Mouse (Mus musculus): Measurements from ENCODE around the gene Ccl27a. TPM values are rescaled to one million over a fixed set of nuclear protein-coding genes. Genes with fewer than 3 reads are reported as not detected.

The Ccl27a gene
- polyA plus RNA-seq, 1 experiment from 2014 or later = 36.3 TPM

GRCm38 (mm10) chr4:41757321-41757720 lies 16.7 kb downstream of the Ccl27a start:
- H3K36me3 ChIP-seq (ENCODE audit: insufficient read depth, low read length) = no peaks in the 10 kb centered on the region
- H3K9me3 ChIP-seq (ENCODE audit: low read length) = no peaks in the 10 kb centered on the region
- WGBS = 90% methylated on average over 13 of the region's 13 CpGs
- no peak overlapping the region for H3K4me3 ChIP-seq (ENCODE audit: low read length)
- H3K27ac ChIP-seq (ENCODE audit: low read length) = no peak overlapping the region
- H3K27me3 ChIP-seq (ENCODE audit: insufficient read depth, low read length) = no peaks in the 10 kb centered on the region
- no peak for ATAC-seq (ENCODE audit: low FRiP score, low TSS enrichment)
- H3K9ac ChIP-seq (replicated peaks; ENCODE audit: low read length) = no peak overlapping the region
- peaks cover 43% of the 10 kb centered on the region for H3K4me1 ChIP-seq (ENCODE audit: insufficient read depth, low read length)
- H3K4me2 ChIP-seq (replicated peaks; ENCODE audit: low read depth, low read length) = no peak overlapping the region

DNA sequence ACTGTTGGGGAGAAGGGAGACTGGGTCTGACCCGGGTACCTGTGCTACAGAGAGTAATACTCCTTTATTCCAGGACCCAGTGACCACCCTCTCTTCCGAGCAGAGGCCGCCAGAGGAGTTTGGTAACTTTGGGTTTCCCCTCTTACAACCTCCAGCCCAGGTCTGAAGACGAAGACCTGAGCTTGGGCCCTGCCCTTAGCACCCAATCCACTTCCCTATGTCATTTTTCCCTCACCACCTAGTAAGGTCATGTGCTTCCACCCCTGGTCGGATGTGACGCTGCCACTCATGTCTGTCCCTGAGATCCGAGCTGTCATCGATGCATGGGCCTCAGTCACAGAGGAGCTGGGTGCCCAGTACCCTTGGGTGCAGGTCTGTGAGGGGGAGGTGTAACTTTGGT lies 17.6 kb downstream of the Ccl27a start:
- H3K36me3 ChIP-seq (ENCODE audit: insufficient read depth, low read length) = no peaks in the 10 kb centered on the region
- H3K27me3 ChIP-seq (ENCODE audit: insufficient read depth, low read length) = no peaks in the 10 kb centered on the region
- H3K27ac ChIP-seq (ENCODE audit: low read length) = no peak overlapping the region
- peaks cover 35% of the 10 kb centered on the region for H3K4me1 ChIP-seq (ENCODE audit: insufficient read depth, low read length)
- ATAC-seq (ENCODE audit: low FRiP score, low TSS enrichment) = no peak
- H3K4me2 ChIP-seq (replicated peaks; ENCODE audit: low read depth, low read length) = peak overlapping the region; percentile 84
- 76% methylated on average over 8 of the region's 8 CpGs for WGBS
- H3K9me3 ChIP-seq (ENCODE audit: low read length) = no peaks in the 10 kb centered on the region
- H3K4me3 ChIP-seq (ENCODE audit: low read length) = peak overlapping the region; percentile 62
- H3K9ac ChIP-seq (replicated peaks; ENCODE audit: low read length) = peak overlapping the region; percentile 82

- ATAC-seq (ENCODE audit: low FRiP score, low TSS enrichment) = peak; percentile 69
- H3K27ac ChIP-seq (ENCODE audit: low read length) = peak within 1 kb of the TSS; percentile 89
- H3K4me3 ChIP-seq (ENCODE audit: low read length) = peak within 1 kb of the TSS; percentile 62
- no peaks in the 10 kb centered on the region for H3K9me3 ChIP-seq (ENCODE audit: low read length)
- peak within 1 kb of the TSS; percentile 82 for H3K9ac ChIP-seq (replicated peaks; ENCODE audit: low read length)
- under 1% methylated on average over 57 of the region's 57 CpGs for WGBS
- no peaks in the 10 kb centered on the region for H3K36me3 ChIP-seq (ENCODE audit: insufficient read depth, low read length)
- peak within 1 kb of the TSS; percentile 84 for H3K4me2 ChIP-seq (replicated peaks; ENCODE audit: low read depth, low read length)
- peaks cover 27% of the 10 kb centered on the region for H3K4me1 ChIP-seq (ENCODE audit: insufficient read depth, low read length)
- no peaks in the 10 kb centered on the region for H3K27me3 ChIP-seq (ENCODE audit: insufficient read depth, low read length)
Measured at GRCm38 (mm10) chr4:41755338-41756305, 18.4 kb downstream of the Ccl27a start, which contains the start of gene Sigmar1. TSS of gene Sigmar1 (minus strand) at chr4:41756157.

GRCm38 (mm10) chr4:41754797-41755337 lies 19.2 kb downstream of the Ccl27a start, which contains the start of gene Galt:
TSS of gene Galt (plus strand) at chr4:41755228.
- Histone ChIP-seq H3K36me3 (ENCODE audit: insufficient read depth, low read length) (no peaks in the 10 kb centered on the region), H3K4me1 (ENCODE audit: insufficient read depth, low read length) (peaks cover 22% of the 10 kb centered on the region), H3K27ac (ENCODE audit: low read length) (peak within 1 kb of the TSS; percentile 89), H3K4me3 (ENCODE audit: low read length) (peak within 1 kb of the TSS; percentile 62), H3K4me2 (replicated peaks; ENCODE audit: low read depth, low read length) (peak within 1 kb of the TSS; percentile 84), H3K9ac (replicated peaks; ENCODE audit: low read length) (peak within 1 kb of the TSS; percentile 82), H3K9me3 (ENCODE audit: low read length) (no peaks in the 10 kb centered on the region), H3K27me3 (ENCODE audit: insufficient read depth, low read length) (no peaks in the 10 kb centered on the region)
- ATAC-seq (ENCODE audit: low FRiP score, low TSS enrichment) = peak; percentile 58
- 13% methylated on average over 14 of the region's 14 CpGs for WGBS

- WGBS = 83% methylated on average over 1 of the region's 1 CpGs
- ATAC-seq (ENCODE audit: low FRiP score, low TSS enrichment) = no peak
- Histone ChIP-seq H3K27me3 (ENCODE audit: insufficient read depth, low read length) (no peaks in the 10 kb centered on the region), H3K4me2 (replicated peaks; ENCODE audit: low read depth, low read length) (no peak overlapping the region), H3K4me1 (ENCODE audit: insufficient read depth, low read length) (peaks cover 5% of the 10 kb centered on the region), H3K36me3 (ENCODE audit: insufficient read depth, low read length) (peaks cover 4% of the 10 kb centered on the region; the same call in 1 of the 2 replicates), H3K9me3 (ENCODE audit: low read length) (peaks cover 14% of the 10 kb centered on the region), H3K27ac (ENCODE audit: low read length) (no peak overlapping the region), H3K9ac (replicated peaks; ENCODE audit: low read length) (no peak overlapping the region), H3K4me3 (ENCODE audit: low read length) (no peak overlapping the region)
Measured at GRCm38 (mm10) chr4:41745021-41745420, 29.0 kb downstream of the Ccl27a start.

DNA sequence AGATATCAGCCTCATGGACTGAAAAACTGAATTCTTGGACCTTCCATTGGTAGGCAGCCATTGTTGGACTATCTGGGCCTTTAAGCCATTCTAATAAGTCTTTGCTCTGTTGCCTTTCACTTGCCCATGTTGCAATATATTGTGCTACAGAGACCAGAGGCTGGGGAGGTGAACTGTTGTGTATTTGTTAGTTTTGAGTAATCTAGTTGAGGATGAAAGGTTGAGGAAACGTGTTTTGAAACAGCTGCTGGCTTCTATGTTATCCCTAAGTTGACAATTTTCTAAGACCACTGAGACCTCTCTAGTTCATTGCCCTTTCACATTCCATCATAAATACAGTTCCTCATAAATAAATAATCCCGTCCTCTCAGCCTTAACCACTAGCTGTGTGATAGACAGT lies 29.9 kb downstream of the Ccl27a start:
- 59% methylated on average over 2 of the region's 2 CpGs for WGBS
- Histone ChIP-seq H3K4me1 (ENCODE audit: insufficient read depth, low read length) (peaks cover 12% of the 10 kb centered on the region), H3K9me3 (ENCODE audit: low read length) (peaks cover 14% of the 10 kb centered on the region), H3K4me3 (ENCODE audit: low read length) (no peak overlapping the region), H3K27ac (ENCODE audit: low read length) (no peak overlapping the region), H3K27me3 (ENCODE audit: insufficient read depth, low read length) (no peaks in the 10 kb centered on the region), H3K36me3 (ENCODE audit: insufficient read depth, low read length) (peaks cover 9% of the 10 kb centered on the region; the same call in 1 of the 2 replicates), H3K9ac (replicated peaks; ENCODE audit: low read length) (no peak overlapping the region), H3K4me2 (replicated peaks; ENCODE audit: low read depth, low read length) (no peak overlapping the region)
- ATAC-seq (ENCODE audit: low FRiP score, low TSS enrichment) = no peak

DNA sequence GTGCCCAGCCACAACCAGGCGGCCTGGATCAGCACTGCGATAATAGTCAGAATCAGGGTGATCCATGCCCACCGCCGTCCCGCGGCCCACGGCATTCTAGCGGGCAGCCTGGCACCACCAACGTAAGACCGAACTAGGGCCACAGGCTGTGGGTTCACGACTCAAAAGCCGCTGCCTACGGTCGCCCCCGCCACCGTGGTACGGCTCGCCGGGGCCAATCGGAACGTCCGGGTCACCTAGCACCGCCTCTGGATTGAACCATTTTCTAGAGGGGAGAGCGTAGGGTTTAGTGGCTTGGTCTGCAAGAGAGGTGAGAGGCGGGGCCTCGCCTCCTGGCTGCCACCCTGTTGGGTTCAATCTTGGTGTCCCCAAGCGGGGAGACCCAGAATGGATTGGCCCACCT lies 32.9 kb downstream of the Ccl27a start:
- Histone ChIP-seq H3K4me1 (ENCODE audit: insufficient read depth, low read length) (peaks cover 12% of the 10 kb centered on the region), H3K4me3 (ENCODE audit: low read length) (peak overlapping the region; percentile 80), H3K9ac (replicated peaks; ENCODE audit: low read length) (peak overlapping the region; percentile 83), H3K27me3 (ENCODE audit: insufficient read depth, low read length) (no peaks in the 10 kb centered on the region), H3K4me2 (replicated peaks; ENCODE audit: low read depth, low read length) (peak overlapping the region; percentile 98), H3K27ac (ENCODE audit: low read length) (peak overlapping the region; percentile 84), H3K36me3 (ENCODE audit: insufficient read depth, low read length) (peaks cover 15% of the 10 kb centered on the region; the same call in 1 of the 2 replicates), H3K9me3 (ENCODE audit: low read length) (peaks cover 4% of the 10 kb centered on the region)
- ATAC-seq (ENCODE audit: low FRiP score, low TSS enrichment) = peak; percentile 98
- WGBS = under 1% methylated on average over 27 of the region's 27 CpGs

DNA sequence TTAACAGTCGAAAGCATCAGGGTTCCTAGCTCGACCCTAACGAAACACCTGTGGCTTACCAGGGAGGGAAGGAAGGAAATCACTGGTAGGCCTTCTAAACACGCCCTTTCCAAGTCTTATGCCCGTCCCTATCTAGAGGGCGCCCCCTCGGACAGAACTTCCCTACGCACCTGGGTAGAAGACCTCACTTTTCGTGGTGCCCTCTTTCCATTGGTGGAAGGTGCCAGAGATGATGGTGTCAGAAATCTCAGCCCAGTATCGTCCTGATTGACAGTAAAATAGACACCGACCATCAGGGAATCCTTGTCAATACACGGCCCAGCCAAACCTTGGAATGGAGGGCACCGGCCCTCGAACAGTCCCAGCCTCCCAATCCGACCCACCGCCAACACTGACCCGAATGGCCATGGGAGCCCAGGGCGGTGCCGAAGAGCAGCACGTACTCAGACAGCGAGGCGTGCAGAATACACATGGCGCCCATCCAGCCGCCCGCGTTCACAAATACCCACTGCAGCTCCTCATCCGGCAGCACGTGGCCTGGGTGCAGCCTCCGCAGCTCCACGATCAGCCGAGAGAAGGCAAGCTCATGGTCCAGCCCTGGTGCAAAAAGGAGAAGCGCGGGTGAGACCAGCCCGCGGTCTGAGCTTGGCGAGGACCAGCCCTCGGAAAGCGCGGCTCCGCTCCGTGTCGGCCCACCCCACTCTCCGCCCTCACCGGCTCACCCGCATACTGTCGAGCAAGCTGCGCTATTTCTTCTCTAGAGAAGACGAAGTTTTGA lies 33.5 kb downstream of the Ccl27a start:
- Histone ChIP-seq H3K9me3 (ENCODE audit: low read length) (no peaks in the 10 kb centered on the region), H3K27me3 (ENCODE audit: insufficient read depth, low read length) (no peaks in the 10 kb centered on the region), H3K27ac (ENCODE audit: low read length) (peak overlapping the region; percentile 84), H3K36me3 (ENCODE audit: insufficient read depth, low read length) (peaks cover 12% of the 10 kb centered on the region; the same call in 1 of the 2 replicates), H3K4me2 (replicated peaks; ENCODE audit: low read depth, low read length) (peak overlapping the region; percentile 98), H3K4me1 (ENCODE audit: insufficient read depth, low read length) (peaks cover 12% of the 10 kb centered on the region), H3K4me3 (ENCODE audit: low read length) (peak overlapping the region; percentile 80), H3K9ac (replicated peaks; ENCODE audit: low read length) (peak overlapping the region; percentile 83)
- under 1% methylated on average over 48 of the region's 48 CpGs for WGBS
- peak; percentile 84 for ATAC-seq (ENCODE audit: low FRiP score, low TSS enrichment)

DNA sequence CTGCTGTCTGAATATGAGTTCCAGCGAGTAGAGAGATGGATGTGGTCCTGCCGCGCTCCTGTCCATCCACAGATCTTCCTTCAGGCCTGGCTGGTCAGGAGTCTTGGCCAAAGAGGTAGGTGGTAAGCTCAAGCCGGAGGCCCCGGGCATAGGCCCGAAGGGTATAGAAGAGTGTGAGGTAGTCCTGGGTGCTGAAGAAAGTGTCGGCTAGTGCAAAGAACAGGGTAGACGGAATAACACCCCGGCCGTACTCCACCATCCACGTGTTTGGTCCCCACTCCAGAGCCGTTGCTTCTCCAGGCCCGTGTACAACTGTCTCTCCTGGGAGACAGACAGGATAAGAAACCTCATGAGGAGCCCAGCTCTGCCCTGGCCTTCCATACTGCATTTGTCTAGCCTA lies 34.8 kb downstream of the Ccl27a start:
- Histone ChIP-seq H3K4me3 (ENCODE audit: low read length) (no peak overlapping the region), H3K27me3 (ENCODE audit: insufficient read depth, low read length) (no peaks in the 10 kb centered on the region), H3K9me3 (ENCODE audit: low read length) (no peaks in the 10 kb centered on the region), H3K36me3 (ENCODE audit: insufficient read depth, low read length) (peaks cover 12% of the 10 kb centered on the region; the same call in 1 of the 2 replicates), H3K4me2 (replicated peaks; ENCODE audit: low read depth, low read length) (no peak overlapping the region), H3K4me1 (ENCODE audit: insufficient read depth, low read length) (peaks cover 12% of the 10 kb centered on the region), H3K9ac (replicated peaks; ENCODE audit: low read length) (no peak overlapping the region), H3K27ac (ENCODE audit: low read length) (no peak overlapping the region)
- 96% methylated on average over 13 of the region's 13 CpGs for WGBS
- no peak for ATAC-seq (ENCODE audit: low FRiP score, low TSS enrichment)

All from kidney, embryonic 16.5 days (tissue).